Mouse (Mus musculus) hindbrain, postnatal 0 days (tissue): ENCODE data around the gene Rtl6. TPM values are rescaled to one million over a fixed set of nuclear protein-coding genes. Genes with fewer than 3 reads are reported as not detected.

Experiments
- ATAC-seq: fragments of 200-750 bp; cut with Nextera tagmentation; 2 replicates; pipeline ENCODE4 v1.8.0; 2017; ENCODE audit warnings: mild to moderate bottlenecking, moderate TSS enrichment, moderate library complexity
- DNase-seq: peaks from one replicate; pipeline ENCODE4 v3.0.0-alpha.2; 2015; ENCODE audit warnings: low spot score
- H3K27ac ChIP-seq: fragments of 300-500 bp; sonication (generic); 2 replicates; pipeline ENCODE4 v1.5.1; 2014; ENCODE audit warnings: mild to moderate bottlenecking
- H3K27me3 ChIP-seq: fragments of 300-500 bp; sonication (generic); 2 replicates; pipeline ENCODE4 v1.6.1; 2014; ENCODE audit warnings: low read length, mixed read lengths; ENCODE audit not compliant: insufficient read depth
- H3K36me3 ChIP-seq: fragments of 300-500 bp; sonication (generic); 2 replicates; pipeline ENCODE4 v1.6.1; 2014; ENCODE audit warnings: low read length, mixed read lengths; ENCODE audit not compliant: insufficient read depth
- H3K4me1 ChIP-seq: fragments of 300-500 bp; sonication (generic); 2 replicates; pipeline ENCODE4 v1.6.1; 2014; ENCODE audit warnings: antibody characterized with exemption, low read length, mixed read lengths; ENCODE audit not compliant: insufficient read depth
- H3K4me2 ChIP-seq: fragments of 300-500 bp; sonication (generic); 2 replicates; pipeline ENCODE4 v1.6.1; 2014; ENCODE audit warnings: low read depth, mild to moderate bottlenecking, low read length, moderate library complexity, mixed read lengths
- H3K4me3 ChIP-seq: fragments of 300-500 bp; sonication (generic); 2 replicates; pipeline ENCODE4 v1.5.1; 2014; ENCODE audit warnings: low read length
- H3K9ac ChIP-seq: fragments of 300-500 bp; sonication (generic); replicated peaks from 2 replicates; pipeline ENCODE4 v1.6.1; 2014; ENCODE audit warnings: mild to moderate bottlenecking, low read length, moderate library complexity, mixed read lengths
- H3K9me3 ChIP-seq: fragments of 300-500 bp; sonication (generic); 2 replicates; pipeline ENCODE4 v1.6.1; 2016; ENCODE audit warnings: low read length, mixed read lengths
- CTCF ChIP-seq: IDR thresholded peaks from 2 replicates; pipeline ENCODE4 v1.5.1; 2016; ENCODE audit warnings: antibody characterized with exemption, control low read depth, low read depth
- WGBS: fragments of 180-500 bp; shearing (Covaris S2); extraction: QIAGEN DNeasy Blood & Tissue Kit; methylation state at CpG from one replicate; pipeline ENCODE4 v1.1.7; 2014; 5-methylcytosine and 5-hydroxymethylcytosine counted together
- polyA plus RNA-seq: library from polyadenylated mRNA; unstranded; fragments of >200 nt; fragmentation: Nextera tagmentation; extraction: Ambion mirVana; gene quantifications from 2 replicates; pipeline ENCODE4 v1.2.1, GENCODE M21; 2015
- total RNA-seq: library from RNA; depleted of rRNA; stranded (reverse); fragments of >200 nt; gene quantifications from 2 replicates; pipeline ENCODE4 v1.2.3, GENCODE M21; 2014

The Rtl6 gene
- total and polyA plus RNA-seq, 2 experiments from 2014 or later: 39.9 to 80.7 TPM

GRCm38 (mm10) chr15:84566568-84567110, 9.0 kb upstream of the Rtl6 start:
- 66% methylated on average over 17 of the region's 17 CpGs for WGBS
- no peak overlapping the region for H3K4me2 ChIP-seq
- no peaks in the 10 kb centered on the region for H3K4me1 ChIP-seq
- no peak for ATAC-seq
- H3K36me3 ChIP-seq: no peaks in the 10 kb centered on the region
- no peaks in the 10 kb centered on the region for H3K9me3 ChIP-seq
- TF ChIP-seq CTCF: no peak
- no peak overlapping the region for H3K27ac ChIP-seq
- H3K9ac ChIP-seq: no peak overlapping the region
- DNase-seq: no peak
- no peak overlapping the region for H3K4me3 ChIP-seq
- H3K27me3 ChIP-seq: no peaks in the 10 kb centered on the region; the same call in 1 of the 2 replicates

- H3K9ac ChIP-seq: no peak overlapping the region
- no peak overlapping the region for H3K27ac ChIP-seq
- H3K4me1 ChIP-seq: peaks cover 8% of the 10 kb centered on the region
- ATAC-seq: no peak
- no peak overlapping the region for H3K4me3 ChIP-seq
- H3K27me3 ChIP-seq: no peaks in the 10 kb centered on the region; the same call in 1 of the 2 replicates
- WGBS: 71% methylated on average over 2 of the region's 2 CpGs
- H3K4me2 ChIP-seq: no peak overlapping the region
- DNase-seq: no peak
- TF ChIP-seq CTCF: no peak
- H3K9me3 ChIP-seq: no peaks in the 10 kb centered on the region
- no peaks in the 10 kb centered on the region for H3K36me3 ChIP-seq
These were observed 3.9 kb upstream of the Rtl6 start for GRCm38 (mm10) chr15:84561501-84561900.

GRCm38 (mm10) chr15:84556674-84557073, 949 bp downstream of the Rtl6 start:
- no peaks in the 10 kb centered on the region; the same call in 1 of the 2 replicates for H3K27me3 ChIP-seq
- H3K4me2 ChIP-seq: peak overlapping the region; percentile 71
- peaks cover 8% of the 10 kb centered on the region for H3K4me1 ChIP-seq
- no peak for DNase-seq
- H3K9me3 ChIP-seq: no peaks in the 10 kb centered on the region
- no peak overlapping the region for H3K27ac ChIP-seq
- WGBS: 99% methylated on average over 17 of the region's 17 CpGs
- ATAC-seq: no peak
- H3K9ac ChIP-seq: peak overlapping the region; percentile 74
- TF ChIP-seq CTCF: no peak
- no peaks in the 10 kb centered on the region; the same call in 1 of the 2 replicates for H3K36me3 ChIP-seq
- peak overlapping the region; percentile 54 for H3K4me3 ChIP-seq

DNA sequence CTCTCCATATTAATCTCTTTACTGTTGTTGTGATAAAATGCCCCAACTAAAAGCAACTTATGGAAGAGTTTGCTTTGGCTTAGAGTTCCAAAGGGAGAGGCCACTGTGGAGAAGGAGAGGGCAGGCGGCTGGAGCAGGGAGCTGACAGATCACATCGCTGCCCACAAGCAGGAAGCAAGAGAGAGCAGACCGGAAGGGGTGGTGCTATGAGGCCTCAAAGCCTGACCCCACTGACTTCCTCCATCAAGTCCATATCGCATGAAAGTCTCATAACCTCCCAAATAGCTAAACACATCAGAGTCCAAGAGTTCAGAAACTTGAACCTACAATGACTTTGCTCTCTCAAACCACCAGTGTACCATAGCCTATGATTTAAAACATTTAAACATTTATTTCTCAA, 6.6 kb downstream of the Rtl6 start:
- TF ChIP-seq CTCF: no peak
- H3K27me3 ChIP-seq: no peaks in the 10 kb centered on the region
- ATAC-seq (no peak), DNase-seq (no peak)
- WGBS: 90% methylated on average over 4 of the region's 4 CpGs
- H3K9ac ChIP-seq: no peak overlapping the region
- H3K4me1 ChIP-seq: no peaks in the 10 kb centered on the region; the same call in 1 of the 2 replicates
- H3K9me3 ChIP-seq: no peaks in the 10 kb centered on the region
- H3K36me3 ChIP-seq: no peaks in the 10 kb centered on the region; the same call in 1 of the 2 replicates
- no peak overlapping the region for H3K4me3 ChIP-seq
- no peak overlapping the region for H3K4me2 ChIP-seq
- no peak overlapping the region for H3K27ac ChIP-seq

GRCm38 (mm10) chr15:84549291-84549797, 8.3 kb downstream of the Rtl6 start:
- H3K9me3 ChIP-seq: no peaks in the 10 kb centered on the region
- WGBS: 72% methylated on average over 6 of the region's 6 CpGs
- no peak overlapping the region for H3K4me3 ChIP-seq
- no peak overlapping the region for H3K4me2 ChIP-seq
- ATAC-seq: no peak
- H3K9ac ChIP-seq: no peak overlapping the region
- no peaks in the 10 kb centered on the region for H3K4me1 ChIP-seq
- no peaks in the 10 kb centered on the region for H3K27me3 ChIP-seq
- no peak for TF ChIP-seq CTCF
- no peak overlapping the region for H3K27ac ChIP-seq
- no peak for DNase-seq
- no peaks in the 10 kb centered on the region for H3K36me3 ChIP-seq

- no peak overlapping the region for H3K27ac ChIP-seq
- no peaks in the 10 kb centered on the region for H3K36me3 ChIP-seq
- H3K4me3 ChIP-seq: no peak overlapping the region
- H3K9me3 ChIP-seq: no peaks in the 10 kb centered on the region
- no peak overlapping the region for H3K9ac ChIP-seq
- ATAC-seq (no peak), DNase-seq (no peak)
- no peak overlapping the region for H3K4me2 ChIP-seq
- WGBS: 95% methylated on average over 3 of the region's 3 CpGs
- no peak for TF ChIP-seq CTCF
- no peaks in the 10 kb centered on the region for H3K4me1 ChIP-seq
- H3K27me3 ChIP-seq: no peaks in the 10 kb centered on the region
These were observed 11.6 kb downstream of the Rtl6 start for GRCm38 (mm10) chr15:84546028-84546427.

DNA sequence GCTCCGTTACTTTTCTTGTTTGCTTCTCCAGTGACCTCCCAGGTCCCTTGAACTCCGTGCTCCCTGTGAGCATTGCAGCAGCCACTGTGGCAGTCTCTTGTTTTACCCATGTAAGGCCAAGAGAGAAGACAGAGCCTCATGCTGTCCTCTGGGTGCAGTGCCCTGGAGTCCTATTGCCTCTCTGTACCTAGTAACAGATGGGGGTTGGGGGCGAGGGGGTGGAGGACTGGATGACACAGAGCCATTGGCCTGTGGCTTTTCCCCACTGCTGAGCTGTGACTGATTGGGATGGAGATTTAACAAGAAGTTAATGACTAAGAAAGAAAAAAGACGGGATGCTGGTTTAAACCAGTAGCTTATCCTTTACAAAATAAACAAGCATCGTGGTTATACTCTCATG, 16.4 kb downstream of the Rtl6 start:
- H3K27ac ChIP-seq: no peak overlapping the region
- no peaks in the 10 kb centered on the region for H3K4me1 ChIP-seq
- no peak overlapping the region for H3K4me2 ChIP-seq
- H3K27me3 ChIP-seq: no peaks in the 10 kb centered on the region
- no peak overlapping the region for H3K9ac ChIP-seq
- no peaks in the 10 kb centered on the region for H3K9me3 ChIP-seq
- no peak for TF ChIP-seq CTCF
- 53% methylated on average over 5 of the region's 5 CpGs for WGBS
- H3K4me3 ChIP-seq: no peak overlapping the region
- DNase-seq: no peak
- H3K36me3 ChIP-seq: no peaks in the 10 kb centered on the region
- no peak for ATAC-seq
